Comparison of ENCODE assay signal across 8 mouse cellular contexts in the genomic region with DNA sequence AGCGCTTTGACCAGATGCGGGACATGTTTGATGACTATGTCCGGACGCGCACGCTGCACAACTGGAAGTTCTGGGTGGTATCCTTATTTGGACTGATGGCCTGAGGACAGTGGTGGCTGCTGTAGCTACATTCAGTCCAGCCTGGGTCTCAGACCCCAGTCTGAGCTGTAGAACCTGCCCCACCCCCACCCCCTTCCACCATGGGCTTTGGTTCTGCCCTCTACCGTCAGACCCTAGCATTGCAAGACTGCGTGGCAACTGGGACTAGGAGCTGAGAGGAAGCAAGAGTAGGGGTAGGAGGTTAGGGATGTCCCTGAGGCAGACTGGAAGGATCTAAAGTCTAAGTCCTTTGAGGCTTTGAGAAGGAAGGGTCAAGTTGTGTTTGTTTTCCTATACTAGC. TPM values are rescaled to one million over a fixed set of nuclear protein-coding genes. Genes with fewer than 3 reads are reported as not detected.
A peak's percentile ranks its signal among the peaks of the same experiment; 100 is the strongest.
DNase-seq lines count a peak whose midpoint lies in the region; ATAC-seq and TF ChIP-seq lines count a peak whose summit lies in the region.

No protein-coding gene starts in this region.

- no peak overlapping the region for H3K9ac ChIP-seq in heart, embryonic 15.5 days
- H3K9ac ChIP-seq in limb, embryonic 12.5 days (replicated peaks) = no peak overlapping the region
- H3K9ac ChIP-seq in midbrain, embryonic 11.5 days (ENCODE audit: low read length) = no peak overlapping the region
- H3K9ac ChIP-seq in stomach, postnatal 0 days (ENCODE audit: low read length) = no peak overlapping the region

- no peak overlapping the region for H3K27ac ChIP-seq in heart, embryonic 15.5 days
- H3K27ac ChIP-seq in limb, embryonic 12.5 days = no peak overlapping the region
- H3K27ac ChIP-seq in midbrain, embryonic 11.5 days (ENCODE audit: low read depth, low read length) = no peak overlapping the region
- no peak overlapping the region for H3K27ac ChIP-seq in stomach, postnatal 0 days (replicated peaks)

- no peaks in the 10 kb centered on the region for H3K9me3 ChIP-seq in heart, embryonic 15.5 days (replicated peaks)
- H3K9me3 ChIP-seq in limb, embryonic 12.5 days = no peaks in the 10 kb centered on the region
- H3K9me3 ChIP-seq in midbrain, embryonic 11.5 days (ENCODE audit: control insufficient read depth, low read length) = no peaks in the 10 kb centered on the region
- H3K9me3 ChIP-seq in stomach, postnatal 0 days (ENCODE audit: control insufficient read depth, low read length) = no peaks in the 10 kb centered on the region

- DNase-seq in ovary, postnatal 14 days (ENCODE audit: low spot score) = peak; percentile 14
- no peak for DNase-seq in ovary, postnatal 10 days (ENCODE audit: low spot score)
- peak; percentile 53 for DNase-seq in c-Kit-positive CD71-negative TER-119-negative erythroid progenitor cells, embryonic 14.5 days (ENCODE audit: low read depth)
- DNase-seq in midbrain, embryonic 11.5 days (ENCODE audit: low spot score, missing footprints) = peak; percentile 95
- peak; percentile 44 for DNase-seq in stomach, postnatal 0 days (ENCODE audit: low spot score)
- no peak for DNase-seq in urinary bladder, postnatal 36 days (ENCODE audit: low spot score in 2 of 2)

- peak overlapping the region; percentile 53 for H3K4me2 ChIP-seq in heart, embryonic 15.5 days
- peak overlapping the region; percentile 35 for H3K4me2 ChIP-seq in limb, embryonic 12.5 days
- H3K4me2 ChIP-seq in midbrain, embryonic 11.5 days = peak overlapping the region; percentile 5; the same call in 1 of the 2 replicates
- peak overlapping the region; percentile 50 for H3K4me2 ChIP-seq in stomach, postnatal 0 days (replicated peaks; ENCODE audit: low read depth)

- peaks cover 12% of the 10 kb centered on the region for H3K4me1 ChIP-seq in heart, embryonic 15.5 days (replicated peaks)
- H3K4me1 ChIP-seq in limb, embryonic 12.5 days (replicated peaks) = peaks cover 9% of the 10 kb centered on the region
- 0 out of 2 replicates have a peak, but pooled peaks cover 4% of the 10 kb centered on the region for H3K4me1 ChIP-seq in midbrain, embryonic 11.5 days (ENCODE audit: control insufficient read depth, insufficient read depth, low read length)
- 0 out of 2 replicates have a peak, but pooled peaks cover 2% of the 10 kb centered on the region for H3K4me1 ChIP-seq in stomach, postnatal 0 days (replicated peaks; ENCODE audit: control insufficient read depth, insufficient read depth)

- 2% methylated on average over 8 of the region's 8 CpGs for WGBS in heart, embryonic 15.5 days
- WGBS in limb, embryonic 12.5 days = 4% methylated on average over 8 of the region's 8 CpGs
- WGBS in midbrain, embryonic 11.5 days = 3% methylated on average over 8 of the region's 8 CpGs
- WGBS in stomach, postnatal 0 days = 6% methylated on average over 8 of the region's 8 CpGs

- H3K27me3 ChIP-seq in heart, embryonic 15.5 days = peaks cover 53% of the 10 kb centered on the region
- H3K27me3 ChIP-seq in limb, embryonic 12.5 days = peaks cover 57% of the 10 kb centered on the region
- peaks cover 17% of the 10 kb centered on the region for H3K27me3 ChIP-seq in midbrain, embryonic 11.5 days (ENCODE audit: control insufficient read depth, insufficient read depth, low read length)
- no peaks in the 10 kb centered on the region for H3K27me3 ChIP-seq in stomach, postnatal 0 days (ENCODE audit: control insufficient read depth, insufficient read depth, low read length)

- ATAC-seq in heart, embryonic 15.5 days (replicated peaks; ENCODE audit: insufficient number of reproducible peaks, insufficient read depth, low FRiP score, low read depth) = no peak
- ATAC-seq in limb, embryonic 12.5 days (ENCODE audit: insufficient number of reproducible peaks, insufficient read depth, low FRiP score, low TSS enrichment, low read depth) = no peak
- ATAC-seq in midbrain, embryonic 11.5 days (ENCODE audit: low FRiP score) = no peak
- peak; percentile 36; the same call in 1 of the 2 replicates for ATAC-seq in stomach, postnatal 0 days (ENCODE audit: low FRiP score, low TSS enrichment)

- H3K36me3 ChIP-seq in heart, embryonic 15.5 days = no peaks in the 10 kb centered on the region
- H3K36me3 ChIP-seq in limb, embryonic 12.5 days = no peaks in the 10 kb centered on the region
- H3K36me3 ChIP-seq in midbrain, embryonic 11.5 days (ENCODE audit: control insufficient read depth, insufficient read depth, low read length) = no peaks in the 10 kb centered on the region
- no peaks in the 10 kb centered on the region for H3K36me3 ChIP-seq in stomach, postnatal 0 days (ENCODE audit: control insufficient read depth, insufficient read depth, low read length)

- peak; percentile 67 for TF ChIP-seq CTCF in stomach, postnatal 0 days (IDR thresholded peaks at IDR 0.05; ENCODE audit: low read depth)

- H3K4me3 ChIP-seq in heart, embryonic 15.5 days = peak overlapping the region; percentile 28
- H3K4me3 ChIP-seq in limb, embryonic 12.5 days (replicated peaks) = peak overlapping the region; percentile 18
- H3K4me3 ChIP-seq in midbrain, embryonic 11.5 days (ENCODE audit: low read depth, low read length) = no peak overlapping the region
- H3K4me3 ChIP-seq in stomach, postnatal 0 days (ENCODE audit: low read depth, low read length) = peak overlapping the region; percentile 24

- no peak for TF ChIP-seq EP300 in stomach, postnatal 0 days (optimal IDR thresholded peaks at IDR 0.05)

RNA-seq across cellular contexts. Expression of a gene that starts 14.9 kb away (rescaled TPM):
- 17.2 and 20.2 TPM in 2 replicates for polyA plus RNA-seq in heart, embryonic 15.5 days (2015; fragmentation: Nextera tagmentation; extraction: Ambion mirVana)
- polyA plus RNA-seq in limb, embryonic 12.5 days (2016; fragmentation: Nextera tagmentation; extraction: Ambion mirVana) = 30.1 and 30.2 TPM in 2 replicates
- polyA plus RNA-seq in midbrain, embryonic 11.5 days (2014; fragmentation: Nextera tagmentation; extraction: Ambion mirVana) = 20.1 and 21.2 TPM in 2 replicates
- polyA plus RNA-seq in stomach, postnatal 0 days (2015; fragmentation: Nextera tagmentation; extraction: Ambion mirVana) = 9.9 and 11.6 TPM in 2 replicates

RNA-seq across cellular contexts. Expression of a gene that starts 33.5 kb away (rescaled TPM):
- 39.3 and 39.4 TPM in 2 replicates for polyA plus RNA-seq in heart, embryonic 15.5 days (2015; fragmentation: Nextera tagmentation; extraction: Ambion mirVana)
- 43.2 and 45.0 TPM in 2 replicates for polyA plus RNA-seq in limb, embryonic 12.5 days (2016; fragmentation: Nextera tagmentation; extraction: Ambion mirVana)
- polyA plus RNA-seq in midbrain, embryonic 11.5 days (2014; fragmentation: Nextera tagmentation; extraction: Ambion mirVana) = 39.2 and 42.6 TPM in 2 replicates
- polyA plus RNA-seq in stomach, postnatal 0 days (2015; fragmentation: Nextera tagmentation; extraction: Ambion mirVana) = 46.4 and 50.4 TPM in 2 replicates

RNA-seq across cellular contexts. Expression of a gene that starts 44.8 kb away (rescaled TPM):
- 1.4 and 2.2 TPM in 2 replicates for polyA plus RNA-seq in heart, embryonic 15.5 days (2015; fragmentation: Nextera tagmentation; extraction: Ambion mirVana)
- 2.5 and 2.6 TPM in 2 replicates for polyA plus RNA-seq in limb, embryonic 12.5 days (2016; fragmentation: Nextera tagmentation; extraction: Ambion mirVana)
- 1.2 and 2.1 TPM in 2 replicates for polyA plus RNA-seq in midbrain, embryonic 11.5 days (2014; fragmentation: Nextera tagmentation; extraction: Ambion mirVana)
- 0.22 and 0.91 TPM in 2 replicates for polyA plus RNA-seq in stomach, postnatal 0 days (2015; fragmentation: Nextera tagmentation; extraction: Ambion mirVana)

RNA-seq across cellular contexts. Expression of a gene that starts 52.5 kb away (rescaled TPM):
- polyA plus RNA-seq in heart, embryonic 15.5 days (2015; fragmentation: Nextera tagmentation; extraction: Ambion mirVana) = 20.9 and 25.8 TPM in 2 replicates
- 72.8 and 73.6 TPM in 2 replicates for polyA plus RNA-seq in limb, embryonic 12.5 days (2016; fragmentation: Nextera tagmentation; extraction: Ambion mirVana)
- 57.7 and 60.6 TPM in 2 replicates for polyA plus RNA-seq in midbrain, embryonic 11.5 days (2014; fragmentation: Nextera tagmentation; extraction: Ambion mirVana)
- polyA plus RNA-seq in stomach, postnatal 0 days (2015; fragmentation: Nextera tagmentation; extraction: Ambion mirVana) = 9.6 and 10.2 TPM in 2 replicates

RNA-seq across cellular contexts. Expression of a gene that starts 56.5 kb away (rescaled TPM):
- 2.5 and 4.1 TPM in 2 replicates for polyA plus RNA-seq in heart, embryonic 15.5 days (2015; fragmentation: Nextera tagmentation; extraction: Ambion mirVana)
- polyA plus RNA-seq in limb, embryonic 12.5 days (2016; fragmentation: Nextera tagmentation; extraction: Ambion mirVana) = 22.8 and 25.2 TPM in 2 replicates
- 6.8 and 9.6 TPM in 2 replicates for polyA plus RNA-seq in midbrain, embryonic 11.5 days (2014; fragmentation: Nextera tagmentation; extraction: Ambion mirVana)
- 3.3 and 3.4 TPM in 2 replicates for polyA plus RNA-seq in stomach, postnatal 0 days (2015; fragmentation: Nextera tagmentation; extraction: Ambion mirVana)

Comparison
In these comparisons a context has a peak if more than half of its experiments do, and no peak if none do; other contexts are left out.
1. DNase-seq: peak in ovary, postnatal 14 days (single experiment), c-Kit-positive CD71-negative TER-119-negative erythroid progenitor cells, embryonic 14.5 days (single experiment), midbrain, embryonic 11.5 days (single experiment) and stomach, postnatal 0 days (single experiment); none in ovary, postnatal 10 days (single experiment) and urinary bladder, postnatal 36 days (0 of 2).
2. Peak in every context shown above with its lines, with median percentiles within 50 percentile points of each other: H3K4me2 ChIP-seq.